Mouse (Mus musculus): ENCODE data around the gene Fam57a. TPM values are rescaled to one million over a fixed set of nuclear protein-coding genes. Genes with fewer than 3 reads are reported as not detected.

Fam57a gene
- total RNA-seq, 2 experiments from 2014 or later, result 20.2 to 22.3 TPM

GRCm38 (mm10) chr11:76242901-76243810 lies 63.7 kb downstream of the Fam57a start, which contains the start of the genes Mrm3 and Glod4:
TSS of gene Mrm3 (plus strand) at chr11:76243715.
TSS of gene Glod4 (minus strand) at chr11:76243725.
- DNase-seq (ENCODE audit: low spot score in 2 of 2), result peak; percentile 94 to 96

- DNase-seq (ENCODE audit: low spot score in 2 of 2), result no peak
Measured at GRCm38 (mm10) chr11:76243811-76244546, 64.5 kb downstream of the Fam57a start.

GRCm38 (mm10) chr11:76246439-76246838 lies 67.0 kb downstream of the Fam57a start:
- no peak for DNase-seq (ENCODE audit: low spot score in 2 of 2)

GRCm38 (mm10) chr11:76247239-76247638 lies 67.8 kb downstream of the Fam57a start:
- DNase-seq (ENCODE audit: low spot score in 2 of 2), result no peak

- peak in 1 of 2 experiments; percentile 25 for DNase-seq (ENCODE audit: low spot score in 2 of 2)
Measured at GRCm38 (mm10) chr11:76252036-76252435, 72.6 kb downstream of the Fam57a start.

GRCm38 (mm10) chr11:76253145-76253917 lies 73.9 kb downstream of the Fam57a start:
- DNase-seq (ENCODE audit: low spot score in 2 of 2), result peak; percentile 94 to 95

GRCm38 (mm10) chr11:76253918-76254264 lies 74.4 kb downstream of the Fam57a start:
- DNase-seq (ENCODE audit: low spot score in 2 of 2), result peak in 1 of 2 experiments; percentile 17

GRCm38 (mm10) chr11:76255431-76256001 lies 76.0 kb downstream of the Fam57a start:
- peak; percentile 32 to 35 for DNase-seq (ENCODE audit: low spot score in 2 of 2)

- DNase-seq (ENCODE audit: low spot score in 2 of 2), result peak in 1 of 2 experiments; percentile 9
Measured at GRCm38 (mm10) chr11:76256129-76256528, 76.7 kb downstream of the Fam57a start.

- no peak for DNase-seq (ENCODE audit: low spot score in 2 of 2)
Measured at GRCm38 (mm10) chr11:76257386-76257785, 77.9 kb downstream of the Fam57a start.

- DNase-seq (ENCODE audit: low spot score in 2 of 2), result no peak
Measured at GRCm38 (mm10) chr11:76258511-76258910, 79.0 kb downstream of the Fam57a start.

GRCm38 (mm10) chr11:76260208-76261050 lies 81.0 kb downstream of the Fam57a start:
- DNase-seq (ENCODE audit: low spot score in 2 of 2), result no peak

GRCm38 (mm10) chr11:76261224-76261623 lies 81.8 kb downstream of the Fam57a start:
- DNase-seq (ENCODE audit: low spot score in 2 of 2), result no peak

GRCm38 (mm10) chr11:76262611-76263351 lies 83.3 kb downstream of the Fam57a start:
- DNase-seq (ENCODE audit: low spot score in 2 of 2), result no peak

Other genes with a start within 250 kb of the Fam57a start
- gene Rph3al, start 241.2 kb upstream of the Fam57a start, total RNA-seq (2021), result 1 to 10 TPM; 4.2 to 5.6 TPM
- 1 to 10 TPM; 3.1 to 4.8 TPM for gene 1700016K19Rik, start 179.8 kb upstream of the Fam57a start, total RNA-seq (2021)
- gene Rflnb, start 151.9 kb upstream of the Fam57a start, total RNA-seq (2021), result 10 to 100 TPM; 16.9 to 20.5 TPM
- 10 to 100 TPM; 75.2 to 75.6 TPM for gene Vps53, start within 50 bp of the Fam57a start, total RNA-seq (2021)
- gene Dbil5, start 37.9 kb downstream of the Fam57a start, total RNA-seq (2021), result 1 to 10 TPM in 1 of 2 experiments, under 1 TPM in 1; 0.69 to 1.3 TPM
- gene Gemin4, start 38.0 kb downstream of the Fam57a start, total RNA-seq (2021), result 10 to 100 TPM; 11.5 to 11.6 TPM
- 10 to 100 TPM; 17.6 to 18.2 TPM for gene Mrm3, start 64.0 kb downstream of the Fam57a start, total RNA-seq (2021)
- 10 to 100 TPM; 48.6 to 66.6 TPM for gene Glod4, start 64.1 kb downstream of the Fam57a start, total RNA-seq (2021)
- 10 to 100 TPM; 11.1 to 13.0 TPM for gene Nxn, start 219.5 kb downstream of the Fam57a start, total RNA-seq (2021)
- 10 to 100 TPM; 38.1 to 39.9 TPM for gene Timm22, start 227.3 kb downstream of the Fam57a start, total RNA-seq (2021)

Data from layer of hippocampus, postnatal 10 days (tissue).